Mouse (Mus musculus) gastrocnemius, postnatal 4 days (tissue): Measurements from ENCODE around the gene Olfr347. TPM values are rescaled to one million over a fixed set of nuclear protein-coding genes. Genes with fewer than 3 reads are reported as not detected.

ENCODE experiments used
- DNase-seq, 2 experiments: peaks; one replicate each; pipeline ENCODE4 v3.0.0; 2021 to 2022; ENCODE audit warnings: low spot score in 2 of 2, mixed read lengths in 2 of 2
- long read RNA-seq, 2 experiments: library from polyadenylated mRNA; stranded (forward); transcript quantifications; one replicate each; pipeline ENCODE4 v2.0.0; 2021
- total RNA-seq, 2 experiments: library from RNA; stranded (reverse); gene quantifications; 2 replicates each; pipeline ENCODE4 v1.2.3; 2021

Olfr347 gene
- not detected for total RNA-seq
- long read RNA-seq, experiment 1 = 0 reads
- long read RNA-seq, experiment 2 = 0 reads

DNA sequence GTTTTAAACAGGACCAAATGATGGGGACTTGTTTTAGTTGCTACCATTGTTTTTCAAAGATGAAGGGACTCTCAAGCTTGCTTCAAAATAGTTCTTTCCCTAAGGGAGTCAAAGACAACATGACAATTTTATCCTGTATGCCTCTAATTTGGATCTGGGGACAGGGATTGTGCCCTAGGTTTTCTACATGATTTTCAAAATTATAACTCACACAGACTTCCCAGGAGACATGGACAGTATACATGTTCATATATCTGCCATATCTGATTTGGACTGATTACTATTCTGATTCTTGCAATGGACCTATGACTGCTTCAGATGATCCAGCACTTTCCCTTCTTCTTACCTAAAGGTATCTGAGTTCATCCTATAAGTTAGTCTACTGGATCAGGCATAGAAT lies at the start of gene Olfr347:
TSS of gene Olfr347 (plus strand) at position 301 of the 400 bp plus-strand sequence.
- no peak for DNase-seq

DNA sequence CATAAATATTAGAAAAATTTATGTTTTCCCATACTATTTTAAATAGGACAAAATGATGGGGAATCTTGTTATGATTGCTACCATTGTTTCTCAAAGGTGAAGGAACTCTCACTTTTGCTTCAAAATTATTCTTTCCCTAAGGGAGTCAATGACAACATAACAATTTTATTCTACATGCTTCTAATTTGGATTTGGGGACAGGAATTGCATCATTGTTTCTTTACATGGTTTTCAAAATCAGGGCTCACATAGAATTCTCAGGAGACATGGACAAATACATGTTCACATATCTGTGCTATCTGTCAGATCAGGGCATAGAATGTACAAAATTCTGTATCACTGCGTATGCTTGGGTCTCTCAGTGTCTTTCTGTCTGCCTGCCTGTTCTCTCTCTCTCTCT lies 46.2 kb upstream of the Olfr347 start, which contains the start of gene Olfr346:
TSS of gene Olfr346 (plus strand) at position 301 of the 400 bp plus-strand sequence.
- DNase-seq = no peak

DNA sequence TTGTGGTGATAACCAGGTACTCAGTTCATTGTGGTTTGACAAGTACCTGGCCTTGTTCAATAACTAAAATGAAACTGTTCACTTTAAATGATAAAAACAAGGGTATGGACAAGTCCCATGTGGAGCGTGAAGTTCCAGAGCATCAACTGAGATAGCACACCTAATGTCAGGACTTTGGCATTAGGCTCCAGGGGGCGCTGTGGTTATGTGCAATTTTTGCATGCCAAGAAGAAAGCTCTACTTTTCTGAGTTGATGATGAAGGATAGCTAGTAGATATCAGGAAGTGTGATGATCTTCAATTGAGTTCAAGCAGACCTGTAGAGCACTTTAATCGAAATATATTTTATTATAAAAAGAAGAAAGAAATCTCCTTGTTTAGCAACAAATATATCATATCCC lies 4.5 kb downstream of the Olfr347 start:
- DNase-seq = no peak

GRCm38 (mm10) chr2:36783976-36784375 lies 52.3 kb downstream of the Olfr347 start, which contains the start of gene Olfr348:
Gene Olfr348, plus strand, starts transcription at chr2:36784276.
- DNase-seq = no peak

Other genes with a start within 250 kb of the Olfr347 start
- gene Olfr341, start 249.4 kb upstream of the Olfr347 start, total RNA-seq = not detected
- gene Olfr342, start 206.9 kb upstream of the Olfr347 start, total RNA-seq = not detected
- not detected for gene Olfr344, start 165.2 kb upstream of the Olfr347 start, total RNA-seq
- gene Olfr345, start 91.9 kb upstream of the Olfr347 start, total RNA-seq = not detected
- gene Olfr346, start 46.1 kb upstream of the Olfr347 start, total RNA-seq = not detected
- not detected for gene Olfr348, start 52.4 kb downstream of the Olfr347 start, total RNA-seq
- not detected for gene Olfr50, start 58.6 kb downstream of the Olfr347 start, total RNA-seq
- not detected for gene Olfr3, start 85.1 kb downstream of the Olfr347 start, total RNA-seq
- gene Olfr350, start 114.4 kb downstream of the Olfr347 start, total RNA-seq = not detected
- gene Olfr351, start 130.8 kb downstream of the Olfr347 start, total RNA-seq = not detected
- gene Olfr352, start 136.6 kb downstream of the Olfr347 start, total RNA-seq = not detected
- gene Olfr353, start 161.0 kb downstream of the Olfr347 start, total RNA-seq = not detected
- not detected for gene Olfr354, start 173.8 kb downstream of the Olfr347 start, total RNA-seq
- gene Olfr355, start 197.0 kb downstream of the Olfr347 start, total RNA-seq = not detected
- not detected for gene Olfr356, start 205.2 kb downstream of the Olfr347 start, total RNA-seq